Mouse (Mus musculus) forebrain, embryonic 13.5 days (tissue): ENCODE data around the gene Olfr657. TPM values are rescaled to one million over a fixed set of nuclear protein-coding genes. Genes with fewer than 3 reads are reported as not detected.

Source experiments
- polyA plus RNA-seq: library from polyadenylated mRNA; unstranded; fragments of >200 nt; fragmentation: Nextera tagmentation; extraction: Ambion mirVana; gene quantifications from 2 replicates; pipeline ENCODE4 v1.2.1, GENCODE M21; 2015

Olfr657 gene
- polyA plus RNA-seq, 1 experiment from 2014 or later = not detected

Other genes starting within 250 kb of the Olfr657 start
- not detected in 2 replicates for gene Trim30c, start 224.0 kb upstream of the Olfr657 start, polyA plus RNA-seq
- 0.45 and 0.78 TPM in 2 replicates for gene Trim30a, start 159.6 kb upstream of the Olfr657 start, polyA plus RNA-seq
- 0.09 TPM in 1 of 2 replicates, not detected in the other for gene Trim30d, start 116.9 kb upstream of the Olfr657 start, polyA plus RNA-seq
- not detected in 2 replicates for gene Olfr651, start 74.7 kb upstream of the Olfr657 start, polyA plus RNA-seq
- gene Olfr652, start 63.9 kb upstream of the Olfr657 start, polyA plus RNA-seq = 0.03 TPM in 1 of 2 replicates, not detected in the other
- gene Olfr653, start 47.5 kb upstream of the Olfr657 start, polyA plus RNA-seq = not detected in 2 replicates
- gene Olfr654, start 37.8 kb upstream of the Olfr657 start, polyA plus RNA-seq = not detected in 2 replicates
- not detected in 2 replicates for gene Olfr655, start 23.0 kb upstream of the Olfr657 start, polyA plus RNA-seq
- gene Olfr656, start 10.8 kb upstream of the Olfr657 start, polyA plus RNA-seq = not detected in 2 replicates
- gene Olfr658, start 22.5 kb downstream of the Olfr657 start, polyA plus RNA-seq = 0.06 and 0.10 TPM in 2 replicates
- gene Olfr659, start 42.0 kb downstream of the Olfr657 start, polyA plus RNA-seq = not detected in 2 replicates
- not detected in 2 replicates for gene Olfr661, start 61.7 kb downstream of the Olfr657 start, polyA plus RNA-seq
- gene Usp17le, start 152.7 kb downstream of the Olfr657 start, polyA plus RNA-seq = not detected in 2 replicates
- gene Usp17lb, start 217.8 kb downstream of the Olfr657 start, polyA plus RNA-seq = not detected in 2 replicates
- gene Usp17la, start 232.2 kb downstream of the Olfr657 start, polyA plus RNA-seq = not detected in 2 replicates